Mouse (Mus musculus): ENCODE measurements around the gene Gm6812. TPM values are rescaled to one million over a fixed set of nuclear protein-coding genes. Genes with fewer than 3 reads are reported as not detected.
"Not testable (repeated sequence)": the region's sequence is repeated elsewhere in the genome, so short reads cannot be mapped to it uniquely, and the experiment has no call there.

The Gm6812 gene
- not detected in 2 replicates for polyA plus RNA-seq (2012; rRNA removed)
- polyA plus RNA-seq (2014; fragmentation: Nextera tagmentation; extraction: Ambion mirVana): not detected in 2 replicates

GRCm38 (mm10) chrX:68892953-68893352 lies at the start of gene Gm6812:
Gene Gm6812, minus strand, starts transcription at chrX:68893053.
- not testable (repeated sequence) for H3K9ac ChIP-seq (replicated peaks); DNase-seq (ENCODE audit: low read depth in 3 of 3, low spot score in 3 of 3); ATAC-seq (ENCODE audit: insufficient read depth); H3K27me3 ChIP-seq (ENCODE audit: control insufficient read depth, insufficient read depth, low read length); H3K36me3 ChIP-seq (replicated peaks; ENCODE audit: control insufficient read depth, insufficient read depth, low read depth); H3K27ac ChIP-seq; H3K4me3 ChIP-seq (ENCODE audit: insufficient read depth in 1 of 2, low read depth in 2 of 2, low read length in 2 of 2); H3K4me2 ChIP-seq (ENCODE audit: low read depth); H3K9me3 ChIP-seq (ENCODE audit: control insufficient read depth, low read length); H3K4me1 ChIP-seq (replicated peaks; ENCODE audit: control insufficient read depth in 2 of 2, insufficient read depth in 2 of 2, low read length in 1 of 2)
- 51% methylated on average over 3 of the region's 5 CpGs for WGBS (ENCODE audit: insufficient replicate concordance)

GRCm38 (mm10) chrX:68865145-68865544 lies 27.7 kb downstream of the Gm6812 start:
- Histone ChIP-seq H3K4me3 (ENCODE audit: insufficient read depth in 1 of 2, low read depth in 2 of 2, low read length in 2 of 2) (no peak overlapping the region), H3K27me3 (ENCODE audit: control insufficient read depth, insufficient read depth, low read length) (no peaks in the 10 kb centered on the region), H3K4me1 (replicated peaks; ENCODE audit: control insufficient read depth in 2 of 2, insufficient read depth in 2 of 2, low read length in 1 of 2) (no peaks in the 10 kb centered on the region), H3K9me3 (ENCODE audit: control insufficient read depth, low read length) (no peaks in the 10 kb centered on the region), H3K9ac (replicated peaks) (no peak overlapping the region), H3K36me3 (replicated peaks; ENCODE audit: control insufficient read depth, insufficient read depth, low read depth) (no peaks in the 10 kb centered on the region), H3K27ac (no peak overlapping the region), H3K4me2 (ENCODE audit: low read depth) (no peak overlapping the region)
- DNase-seq (ENCODE audit: low read depth in 3 of 3, low spot score in 3 of 3) (no peak), ATAC-seq (ENCODE audit: insufficient read depth) (no peak)
- 26% methylated on average over 2 of the region's 2 CpGs for WGBS (ENCODE audit: insufficient replicate concordance)
- no peak for TF ChIP-seq CTCF (IDR thresholded peaks at IDR 0.05; ENCODE audit: low read depth)
- TF ChIP-seq EP300 (IDR thresholded peaks at IDR 0.05; ENCODE audit: low read depth): no peak

Other genes starting within 250 kb of the Gm6812 start
- gene Fmr1, start 214.5 kb downstream of the Gm6812 start, polyA plus RNA-seq (2012; rRNA removed): 10.9 and 19.7 TPM in 2 replicates
- 17.7 and 20.2 TPM in 2 replicates for gene Fmr1, start 214.5 kb downstream of the Gm6812 start, polyA plus RNA-seq (2014; fragmentation: Nextera tagmentation; extraction: Ambion mirVana)
- 0.35 and 0.42 TPM in 2 replicates for gene Fmr1nb, start 131.2 kb downstream of the Gm6812 start, polyA plus RNA-seq (2012; rRNA removed)
- gene Fmr1nb, start 131.2 kb downstream of the Gm6812 start, polyA plus RNA-seq (2014; fragmentation: Nextera tagmentation; extraction: Ambion mirVana): 0.54 and 0.88 TPM in 2 replicates
- 0.15 TPM in 1 of 2 replicates, not detected in the other for gene Gm14698, start 72.0 kb downstream of the Gm6812 start, polyA plus RNA-seq (2012; rRNA removed)
- gene Gm14698, start 72.0 kb downstream of the Gm6812 start, polyA plus RNA-seq (2014; fragmentation: Nextera tagmentation; extraction: Ambion mirVana): 0.53 and 1.3 TPM in 2 replicates